Comparison of ENCODE assay signal across 11 mouse cellular contexts in the genomic region with DNA sequence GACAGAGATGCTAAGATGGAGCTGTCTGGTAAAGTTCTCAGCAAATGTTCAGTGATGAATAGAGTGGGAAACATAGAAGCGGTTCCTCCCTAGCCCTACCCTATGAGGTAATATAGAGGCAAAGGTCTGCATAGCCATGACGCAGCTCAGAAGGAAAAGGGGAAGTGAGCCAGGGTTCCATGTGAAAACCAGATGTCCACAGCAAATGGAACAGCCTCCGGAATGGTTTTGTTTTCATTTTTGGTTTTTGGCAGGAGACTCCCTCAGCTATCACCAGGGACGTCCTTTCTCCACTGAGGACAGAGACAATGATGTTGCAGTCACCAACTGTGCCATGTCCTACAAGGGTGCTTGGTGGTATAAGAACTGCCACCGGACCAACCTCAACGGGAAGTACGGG.
DNase-seq lines count a peak whose midpoint lies in the region; ATAC-seq lines count a peak whose summit lies in the region.
"Had no signal": no experiment of that assay in that cellular context is flagged by ENCODE, and none has a peak within 500 bp of the region (broad histone marks: within the 10 kb centered on the region; RNA-seq: fewer than 3 reads in every experiment).

No protein-coding gene starts in this region.

- H3K27me3 ChIP-seq in heart, embryonic 12.5 days (replicated peaks) = no peaks in the 10 kb centered on the region
- no peaks in the 10 kb centered on the region for H3K27me3 ChIP-seq in midbrain, embryonic 10.5 days (ENCODE audit: low read depth, poor library complexity, severe bottlenecking)
- no peaks in the 10 kb centered on the region for H3K27me3 ChIP-seq in midbrain, embryonic 15.5 days (replicated peaks)

- WGBS in heart, embryonic 12.5 days = 82% methylated on average over 7 of the region's 7 CpGs
- WGBS in midbrain, embryonic 10.5 days = 91% methylated on average over 7 of the region's 7 CpGs
- 95% methylated on average over 7 of the region's 7 CpGs for WGBS in midbrain, embryonic 15.5 days

- H3K4me2 ChIP-seq in heart, embryonic 12.5 days = no peak overlapping the region
- no peak overlapping the region for H3K4me2 ChIP-seq in midbrain, embryonic 15.5 days

- H3K9ac ChIP-seq in heart, embryonic 12.5 days = no peak overlapping the region
- no peak overlapping the region for H3K9ac ChIP-seq in midbrain, embryonic 15.5 days

- no peaks in the 10 kb centered on the region for H3K9me3 ChIP-seq in heart, embryonic 12.5 days (replicated peaks)
- H3K9me3 ChIP-seq in midbrain, embryonic 10.5 days (replicated peaks) = no peaks in the 10 kb centered on the region
- H3K9me3 ChIP-seq in midbrain, embryonic 15.5 days = no peaks in the 10 kb centered on the region

- no peaks in the 10 kb centered on the region for H3K36me3 ChIP-seq in heart, embryonic 12.5 days
- no peaks in the 10 kb centered on the region for H3K36me3 ChIP-seq in midbrain, embryonic 10.5 days
- no peaks in the 10 kb centered on the region for H3K36me3 ChIP-seq in midbrain, embryonic 15.5 days (replicated peaks)

- DNase-seq in heart, adult 11 months = peak; percentile 98
- peak; percentile 5 for DNase-seq in midbrain, embryonic 10.5 days (ENCODE audit: low spot score)
- peak; percentile 56 for DNase-seq in lung, postnatal 10 days
- no peak for DNase-seq in right cerebral cortex, postnatal 10 days (ENCODE audit: low spot score in 2 of 2)
- DNase-seq in cerebellum, postnatal 36 days = no peak
- DNase-seq in urinary bladder, adult 2 months (ENCODE audit: low spot score) = no peak
- DNase-seq: adrenal gland, postnatal 25 days; cerebellum, adult 8-10 months; left cerebral cortex, postnatal 4 days had no signal

- ATAC-seq in heart, embryonic 12.5 days (ENCODE audit: insufficient number of reproducible peaks, low FRiP score) = no peak
- no peak for ATAC-seq in midbrain, embryonic 15.5 days (replicated peaks)

- H3K4me3 ChIP-seq in heart, embryonic 12.5 days = no peak overlapping the region
- no peak overlapping the region for H3K4me3 ChIP-seq in midbrain, embryonic 10.5 days
- H3K4me3 ChIP-seq in midbrain, embryonic 15.5 days = no peak overlapping the region

- no peaks in the 10 kb centered on the region for H3K4me1 ChIP-seq in heart, embryonic 12.5 days (replicated peaks)
- no peaks in the 10 kb centered on the region for H3K4me1 ChIP-seq in midbrain, embryonic 10.5 days
- H3K4me1 ChIP-seq in midbrain, embryonic 15.5 days = no peaks in the 10 kb centered on the region

- H3K27ac ChIP-seq in heart, embryonic 12.5 days (ENCODE audit: poor library complexity, severe bottlenecking) = no peak overlapping the region
- H3K27ac ChIP-seq in midbrain, embryonic 10.5 days (replicated peaks) = no peak overlapping the region
- H3K27ac ChIP-seq in midbrain, embryonic 15.5 days = no peak overlapping the region

Comparison
In these comparisons a context has a peak if more than half of its experiments do, and no peak if none do; other contexts are left out.
1. DNase-seq: peak in heart, adult 11 months (single experiment), midbrain, embryonic 10.5 days (single experiment) and lung, postnatal 10 days (single experiment); none in right cerebral cortex, postnatal 10 days (0 of 2), cerebellum, postnatal 36 days (0 of 2) and urinary bladder, adult 2 months (single experiment).